Mouse (Mus musculus): ENCODE data around the gene Gm10563. TPM values are rescaled to one million over a fixed set of nuclear protein-coding genes. Genes with fewer than 3 reads are reported as not detected.
"Not testable (repeated sequence)": the region's sequence is repeated elsewhere in the genome, so short reads cannot be mapped to it uniquely, and the experiment has no call there.

Gene Gm10563
- total and polyA plus RNA-seq, 3 experiments, result not detected

DNA sequence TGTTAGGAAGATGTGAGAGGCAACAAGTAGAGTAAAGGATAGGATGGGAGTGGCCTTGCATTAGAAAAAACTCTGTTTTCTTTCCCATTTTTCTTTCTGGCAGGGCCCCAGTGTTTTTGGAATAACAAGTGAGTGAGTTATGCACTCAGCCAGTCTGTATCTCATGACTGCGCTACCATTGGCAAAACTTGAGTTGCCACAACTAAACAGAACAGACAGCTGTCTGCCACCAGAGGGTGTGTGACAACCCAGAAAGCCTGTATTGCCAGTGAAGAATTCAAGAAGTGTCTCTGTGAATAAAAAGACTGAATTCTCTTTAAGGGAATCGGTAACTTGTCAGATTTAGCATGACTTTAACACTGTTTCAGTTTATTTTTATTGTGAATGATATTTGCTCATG is 30.8 kb upstream of the Gm10563 start:
- Histone ChIP-seq H3K9ac (ENCODE audit: low read depth, low read length) (no peak overlapping the region), H3K4me1 (ENCODE audit: control insufficient read depth, insufficient read depth, low read length) (no peaks in the 10 kb centered on the region), H3K27ac (no peak overlapping the region), H3K36me3 (ENCODE audit: control insufficient read depth, insufficient read depth, low read length) (no peaks in the 10 kb centered on the region), H3K4me3 (no peak overlapping the region), H3K79me2 (replicated peaks; ENCODE audit: control insufficient read depth, insufficient read depth, low read length) (no peaks in the 10 kb centered on the region), H3K27me3 (ENCODE audit: control insufficient read depth, insufficient read depth, low read length) (no peaks in the 10 kb centered on the region)
- TF ChIP-seq EP300 (IDR thresholded peaks at IDR 0.05; ENCODE audit: insufficient read depth, low read depth, low read length) (no peak), CTCF (IDR thresholded peaks at IDR 0.05) (peak; percentile 69)
- DNase-seq, result no peak
- WGBS, result 51% methylated on average over 2 of the region's 2 CpGs
- intact Hi-C loops (cut with DNase I), result no loop called here

DNA sequence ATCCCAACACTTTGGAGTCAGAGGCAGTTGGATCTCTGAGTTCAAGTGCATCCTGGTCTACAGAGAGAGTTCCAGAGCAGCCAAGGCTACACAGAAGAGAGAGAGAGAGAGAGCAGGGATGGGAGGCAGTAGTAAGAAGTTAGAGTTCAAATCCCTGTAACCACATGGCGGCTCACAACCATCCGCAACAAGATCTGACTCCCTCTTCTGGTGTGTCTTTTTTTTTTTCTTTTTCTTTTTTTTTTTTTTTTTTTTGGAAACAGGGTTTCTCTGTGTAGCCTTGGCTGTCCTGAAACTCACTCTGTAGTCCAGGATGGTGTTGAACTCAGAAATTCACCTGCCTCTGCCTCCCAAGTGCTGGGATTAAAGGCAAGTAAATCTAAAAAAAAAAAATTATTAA is 26.9 kb upstream of the Gm10563 start:
- no peaks in the 10 kb centered on the region for H3K27me3 ChIP-seq (ENCODE audit: control insufficient read depth, insufficient read depth, low read length)
- intact Hi-C loops (cut with DNase I), result no loop called here
- WGBS, result 57% methylated on average over 2 of the region's 2 CpGs

DNA sequence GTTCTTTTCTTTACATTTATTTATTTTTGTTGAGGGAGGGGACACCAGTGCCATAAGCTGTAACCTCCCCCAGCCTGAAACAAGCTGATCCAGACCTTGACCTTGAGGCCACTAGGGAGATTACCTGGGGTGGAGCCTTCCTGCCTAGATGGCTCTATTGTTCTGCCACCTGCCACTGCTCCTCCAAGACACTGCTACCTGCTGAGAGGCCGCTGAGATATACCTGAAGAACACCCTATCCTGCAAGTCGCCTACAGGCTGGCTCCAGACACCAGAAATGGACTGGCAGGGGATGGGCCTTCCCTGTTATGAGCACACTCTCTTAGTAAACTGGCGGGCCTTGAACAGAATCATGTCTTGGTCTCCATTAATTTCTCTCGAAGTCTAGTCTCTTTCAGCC is 25.0 kb upstream of the Gm10563 start:
- H3K4me1 ChIP-seq (ENCODE audit: control insufficient read depth, insufficient read depth, low read length); DNase-seq; H3K9ac ChIP-seq (ENCODE audit: low read depth, low read length); H3K27ac ChIP-seq; H3K4me3 ChIP-seq; H3K79me2 ChIP-seq (replicated peaks; ENCODE audit: control insufficient read depth, insufficient read depth, low read length); H3K27me3 ChIP-seq (ENCODE audit: control insufficient read depth, insufficient read depth, low read length); H3K36me3 ChIP-seq (ENCODE audit: control insufficient read depth, insufficient read depth, low read length); intact Hi-C loops (cut with DNase I): not testable (repeated sequence)
- WGBS, result 87% methylated on average over 4 of the region's 4 CpGs

More for the DNA sequence above, 26.9 kb upstream of the Gm10563 start:
- Histone ChIP-seq H3K4me1 (ENCODE audit: control insufficient read depth, insufficient read depth, low read length) (peaks cover 3% of the 10 kb centered on the region; the same call in 1 of the 2 replicates), H3K4me3 (no peak overlapping the region), H3K36me3 (ENCODE audit: control insufficient read depth, insufficient read depth, low read length) (no peaks in the 10 kb centered on the region), H3K79me2 (replicated peaks; ENCODE audit: control insufficient read depth, insufficient read depth, low read length) (0 out of 2 replicates have a peak, but pooled peaks cover 2% of the 10 kb centered on the region), H3K27ac (no peak overlapping the region), H3K9ac (ENCODE audit: low read depth, low read length) (no peak overlapping the region)
- no peak for DNase-seq
- TF ChIP-seq CTCF (IDR thresholded peaks at IDR 0.05) (no peak), POLR2A (IDR thresholded peaks at IDR 0.05; ENCODE audit: insufficient read depth, low read depth, low read length) (no peak)

DNA sequence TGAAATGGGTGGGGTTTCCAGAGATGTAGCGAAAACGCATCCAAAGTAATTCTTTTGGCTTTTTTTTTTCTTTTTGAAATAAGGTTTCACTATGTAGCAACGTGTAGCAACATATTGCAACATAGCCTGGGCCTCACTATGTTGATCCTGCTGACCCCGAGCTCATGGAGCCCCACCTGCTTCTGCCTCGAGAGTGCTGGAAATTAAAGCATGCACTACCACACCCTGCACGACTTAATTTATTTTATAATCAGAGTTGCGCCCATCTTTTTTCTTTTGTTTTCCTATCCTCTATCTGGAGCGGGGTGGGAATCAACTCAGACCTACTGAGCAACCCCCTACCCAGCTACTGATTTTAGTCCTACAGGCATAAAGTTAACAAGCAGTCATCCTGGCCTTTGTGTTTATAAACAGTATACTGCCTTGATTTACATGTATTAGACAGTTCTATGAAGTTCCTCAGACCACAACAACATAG is 24.4 kb upstream of the Gm10563 start:
- DNase-seq, result no peak
- no peak for TF ChIP-seq CTCF (IDR thresholded peaks at IDR 0.05)
- TF ChIP-seq EP300 (IDR thresholded peaks at IDR 0.05; ENCODE audit: insufficient read depth, low read depth, low read length), result no peak
- TF ChIP-seq POLR2A (IDR thresholded peaks at IDR 0.05; ENCODE audit: insufficient read depth, low read depth, low read length), result no peak
- Histone ChIP-seq H3K4me3 (peak overlapping the region; percentile 89), H3K9ac (ENCODE audit: low read depth, low read length) (peak overlapping the region; percentile 17; the same call in 1 of the 2 replicates), H3K79me2 (replicated peaks; ENCODE audit: control insufficient read depth, insufficient read depth, low read length) (0 out of 2 replicates have a peak, but pooled peaks cover 2% of the 10 kb centered on the region), H3K36me3 (ENCODE audit: control insufficient read depth, insufficient read depth, low read length) (no peaks in the 10 kb centered on the region), H3K27ac (peak overlapping the region; percentile 91), H3K4me1 (ENCODE audit: control insufficient read depth, insufficient read depth, low read length) (peaks cover 4% of the 10 kb centered on the region), H3K27me3 (ENCODE audit: control insufficient read depth, insufficient read depth, low read length) (no peaks in the 10 kb centered on the region)
- under 1% methylated on average over 8 of the region's 8 CpGs for WGBS
- intact Hi-C loops (cut with DNase I), result loop anchor here (5.0 kb wide), 1 partner anchor 33 kb away; the partner anchor contains the start of gene Ssu72

DNA sequence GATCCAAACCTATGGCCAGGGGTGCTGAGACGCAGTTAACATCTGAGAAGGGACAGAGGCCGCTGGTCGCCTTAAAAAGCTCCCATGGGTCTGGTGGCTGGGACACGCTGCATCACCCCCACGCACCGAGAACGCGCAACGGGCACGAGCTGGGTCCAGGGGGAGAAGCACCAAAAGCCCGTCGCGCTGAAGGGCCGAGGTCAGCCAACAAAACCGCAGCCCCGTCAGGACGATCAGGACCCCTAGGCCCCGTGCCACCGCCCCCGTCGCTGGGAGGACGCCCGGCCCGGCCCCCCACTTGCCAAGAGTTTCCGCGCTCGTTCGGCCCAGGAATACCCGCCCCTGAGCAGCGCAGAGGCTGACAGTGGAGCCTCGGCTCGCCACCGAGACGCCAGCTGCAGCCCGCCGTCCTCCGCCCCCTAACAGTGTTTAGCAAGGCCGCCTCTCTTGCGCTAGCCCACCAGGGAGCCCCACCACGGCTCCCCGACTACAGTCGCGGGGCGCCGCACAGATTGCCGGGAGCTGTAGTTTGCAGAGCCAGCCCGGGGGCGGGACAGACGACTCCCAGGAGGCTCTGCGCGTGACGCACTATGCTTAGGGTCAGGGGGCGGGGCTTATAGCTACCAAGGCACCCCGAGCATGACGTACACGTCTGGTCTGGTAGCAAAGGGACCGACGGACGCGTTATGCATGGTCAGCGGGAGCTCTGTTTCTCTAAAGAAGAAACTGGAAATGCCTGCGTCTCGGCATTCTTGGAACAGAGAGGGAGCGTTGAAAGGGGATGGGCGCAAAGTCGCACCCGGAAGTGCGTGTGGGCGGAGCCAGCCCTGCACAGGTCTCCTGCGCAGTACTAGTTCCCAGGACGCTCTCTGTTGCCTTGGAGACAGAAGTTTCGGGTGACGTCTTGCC is 23.7 kb upstream of the Gm10563 start, which contains the start of gene Mib2:
Mib2 (minus strand) TSS at position 510 of the 909 bp plus-strand sequence.
- Histone ChIP-seq H3K27ac (peak within 1 kb of the TSS; percentile 91), H3K4me1 (ENCODE audit: control insufficient read depth, insufficient read depth, low read length) (peaks cover 4% of the 10 kb centered on the region), H3K27me3 (ENCODE audit: control insufficient read depth, insufficient read depth, low read length) (no peaks in the 10 kb centered on the region), H3K79me2 (replicated peaks; ENCODE audit: control insufficient read depth, insufficient read depth, low read length) (0 out of 2 replicates have a peak, but pooled peaks cover 2% of the 10 kb centered on the region), H3K36me3 (ENCODE audit: control insufficient read depth, insufficient read depth, low read length) (no peaks in the 10 kb centered on the region), H3K4me3 (peak within 1 kb of the TSS; percentile 89), H3K9ac (ENCODE audit: low read depth, low read length) (peak within 1 kb of the TSS; percentile 88)
- intact Hi-C loops (cut with DNase I), result loop anchor here (5.0 kb wide), 1 partner anchor 33 kb away; the partner anchor contains the start of gene Ssu72
- peak; percentile 68; the same call in 1 of the 2 replicates for TF ChIP-seq EP300 (IDR thresholded peaks at IDR 0.05; ENCODE audit: insufficient read depth, low read depth, low read length)
- no peak for TF ChIP-seq CTCF (IDR thresholded peaks at IDR 0.05)
- TF ChIP-seq POLR2A (IDR thresholded peaks at IDR 0.05; ENCODE audit: insufficient read depth, low read depth, low read length), result peak; percentile 23; the same call in 1 of the 2 replicates
- under 1% methylated on average over 73 of the region's 73 CpGs for WGBS
- peak; percentile 97 for DNase-seq

DNA sequence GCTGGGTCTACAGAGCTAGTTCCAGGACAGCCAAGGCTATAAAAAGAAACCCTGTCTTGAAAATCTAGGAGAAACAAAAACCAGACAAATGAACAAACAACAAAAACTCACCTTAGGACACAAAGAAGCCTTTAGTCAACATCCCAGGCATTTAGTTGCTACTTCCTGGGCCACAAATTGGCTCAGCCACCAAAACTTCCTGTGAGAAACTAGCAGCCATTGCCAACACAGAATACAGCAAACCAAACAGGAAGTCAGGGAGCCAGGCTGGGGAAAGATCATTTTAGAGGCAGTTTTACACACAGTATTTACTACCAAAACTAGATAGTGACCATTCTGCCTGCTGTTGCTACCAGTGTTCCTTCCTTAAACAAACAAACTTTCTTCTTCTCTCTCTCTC is 21.7 kb upstream of the Gm10563 start:
- H3K27me3 ChIP-seq (ENCODE audit: control insufficient read depth, insufficient read depth, low read length), result no peaks in the 10 kb centered on the region
- no peak for DNase-seq
- no peak overlapping the region for H3K27ac ChIP-seq
- peaks cover 4% of the 10 kb centered on the region for H3K4me1 ChIP-seq (ENCODE audit: control insufficient read depth, insufficient read depth, low read length)
- 0 out of 2 replicates have a peak, but pooled peaks cover 2% of the 10 kb centered on the region for H3K79me2 ChIP-seq (replicated peaks; ENCODE audit: control insufficient read depth, insufficient read depth, low read length)
- intact Hi-C loops (cut with DNase I), result loop anchor here (5.0 kb wide), 1 partner anchor 35 kb away; the partner anchor contains the start of gene Ssu72
- no peaks in the 10 kb centered on the region for H3K36me3 ChIP-seq (ENCODE audit: control insufficient read depth, insufficient read depth, low read length)
- no peak for TF ChIP-seq EP300 (IDR thresholded peaks at IDR 0.05; ENCODE audit: insufficient read depth, low read depth, low read length)
- TF ChIP-seq CTCF (IDR thresholded peaks at IDR 0.05), result no peak
- no peak for TF ChIP-seq POLR2A (IDR thresholded peaks at IDR 0.05; ENCODE audit: insufficient read depth, low read depth, low read length)
- H3K9ac ChIP-seq (ENCODE audit: low read depth, low read length), result no peak overlapping the region
- no peak overlapping the region for H3K4me3 ChIP-seq
